Mouse (Mus musculus) embryonic fibroblast, embryonic 13.5 days (primary cell): ENCODE results near the gene Psg20.

Source experiments
- CTCF ChIP-seq: IDR thresholded peaks from 2 replicates; pipeline ENCODE4 v1.5.1; 2011; ENCODE audit warnings: mild to moderate bottlenecking, control low read depth, low read length, moderate library complexity, borderline replicate concordance; ENCODE audit not compliant: insufficient read depth
- POLR2A ChIP-seq: IDR thresholded peaks from 2 replicates; pipeline ENCODE4 v1.6.1; 2011; ENCODE audit warnings: low read depth, mild to moderate bottlenecking, control low read depth, low read length, moderate library complexity

- TF ChIP-seq CTCF (no peak), POLR2A (no peak)
Measured at GRCm38 (mm10) chr7:18715546-18715945, 29.6 kb upstream of the Psg20 start.
